Mouse (Mus musculus): ENCODE data around the gene Pde7b.

DNA sequence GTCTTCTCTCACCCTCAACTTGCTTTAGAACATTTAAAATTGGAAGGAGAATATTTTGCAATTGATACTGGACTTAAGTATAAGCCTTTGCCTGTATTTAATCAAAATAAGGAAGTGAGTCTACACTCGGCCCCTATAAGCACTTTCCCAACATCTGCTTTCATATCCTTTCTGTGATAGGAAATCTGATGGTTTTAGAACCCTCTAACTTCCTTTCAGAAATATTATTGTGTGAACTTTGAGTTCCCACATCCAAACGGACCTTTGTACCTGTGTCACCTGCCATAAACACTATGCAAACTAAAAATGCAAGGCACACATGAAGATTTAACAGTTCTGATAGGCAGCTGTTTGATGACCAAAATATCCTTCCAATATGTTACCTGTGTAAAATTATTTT, 58.2 kb downstream of the Pde7b start:
- no peak for TF ChIP-seq CTCF (IDR thresholded peaks at IDR 0.05; ENCODE audit: extremely low read depth, insufficient read depth, low read length)
- TF ChIP-seq POLR2A (IDR thresholded peaks at IDR 0.05; ENCODE audit: extremely low read depth, insufficient read depth, low read length): no peak
